Mouse (Mus musculus): ENCODE data around the gene Dnajc19. TPM values are rescaled to one million over a fixed set of nuclear protein-coding genes. Genes with fewer than 3 reads are reported as not detected.

The Dnajc19 gene
- total and polyA plus RNA-seq, 3 experiments: 82.8 to 118 (median 116) TPM

GRCm38 (mm10) chr3:34028935-34029334, 52.2 kb downstream of the Dnajc19 start:
- H3K27ac ChIP-seq (ENCODE audit: insufficient read depth, low read depth): no peak overlapping the region
- H3K36me3 ChIP-seq (replicated peaks in 1 of 2; ENCODE audit: control insufficient read depth in 1 of 2, insufficient read depth in 1 of 2, low read length in 1 of 2): peaks cover 0 to 7% of the 10 kb centered on the region in 2 experiments
- no peak overlapping the region for H3K9ac ChIP-seq (ENCODE audit: insufficient read depth, low read depth)
- dilution Hi-C loops (cut with MboI; ENCODE audit: extremely low pct_ligation_motif_present, extremely low pct_unique_long_range_greater_than_20kb, low sequenced_read_pairs) (no loop called here), in situ Hi-C loops (cut with MboI; ENCODE audit: low pct_ligation_motif_present, low pct_unique_long_range_greater_than_20kb, low sequenced_read_pairs) (no loop called here)
- no peaks in the 10 kb centered on the region for H3K9me3 ChIP-seq (replicated peaks; ENCODE audit: low read length)
- no peak for DNase-seq (ENCODE audit: extremely low read depth)
- H3K4me2 ChIP-seq (ENCODE audit: insufficient read depth, low read depth, poor library complexity, severe bottlenecking): no peak overlapping the region
- no peak overlapping the region for H3K4me3 ChIP-seq (replicated peaks in 1 of 3; ENCODE audit: low read depth in 2 of 3, low read length in 2 of 3, poor library complexity in 1 of 3)
- H3K4me1 ChIP-seq (ENCODE audit: control insufficient read depth in 1 of 2, insufficient read depth in 2 of 2): peaks cover 2 to 36% of the 10 kb centered on the region in 2 experiments; a peak in 3 of 4 replicates
- peaks cover 70% of the 10 kb centered on the region for H3K79me2 ChIP-seq (replicated peaks; ENCODE audit: control insufficient read depth, extremely low read depth, insufficient read depth, poor library complexity, severe bottlenecking)
- no peaks in the 10 kb centered on the region for H3K27me3 ChIP-seq (replicated peaks)
- TF ChIP-seq POLR2AphosphoS2 (IDR thresholded peaks at IDR 0.05; ENCODE audit: low read depth, low read length): no peak
- no peak for TF ChIP-seq JUN (IDR thresholded peaks at IDR 0.05; ENCODE audit: insufficient read depth, low read depth, low read length)
- TF ChIP-seq RAD21 (IDR thresholded peaks at IDR 0.05; ENCODE audit: low read depth, low read length): no peak
- TF ChIP-seq NRF1 (IDR thresholded peaks at IDR 0.05; ENCODE audit: low read depth, low read length): no peak
- TF ChIP-seq CHD1 (IDR thresholded peaks at IDR 0.05; ENCODE audit: low read depth, low read length): no peak
- no peak for TF ChIP-seq ZMIZ1 (IDR thresholded peaks at IDR 0.05; ENCODE audit: low read depth, low read length)
- TF ChIP-seq SIN3A (IDR thresholded peaks at IDR 0.05; ENCODE audit: low read length): no peak
- no peak for TF ChIP-seq NELFE (IDR thresholded peaks at IDR 0.05; ENCODE audit: low read depth, low read length)
- TF ChIP-seq ZNF384 (IDR thresholded peaks at IDR 0.05; ENCODE audit: low read depth, low read length): no peak
- TF ChIP-seq UBTF (IDR thresholded peaks at IDR 0.05; ENCODE audit: low read depth, low read length): no peak

DNA sequence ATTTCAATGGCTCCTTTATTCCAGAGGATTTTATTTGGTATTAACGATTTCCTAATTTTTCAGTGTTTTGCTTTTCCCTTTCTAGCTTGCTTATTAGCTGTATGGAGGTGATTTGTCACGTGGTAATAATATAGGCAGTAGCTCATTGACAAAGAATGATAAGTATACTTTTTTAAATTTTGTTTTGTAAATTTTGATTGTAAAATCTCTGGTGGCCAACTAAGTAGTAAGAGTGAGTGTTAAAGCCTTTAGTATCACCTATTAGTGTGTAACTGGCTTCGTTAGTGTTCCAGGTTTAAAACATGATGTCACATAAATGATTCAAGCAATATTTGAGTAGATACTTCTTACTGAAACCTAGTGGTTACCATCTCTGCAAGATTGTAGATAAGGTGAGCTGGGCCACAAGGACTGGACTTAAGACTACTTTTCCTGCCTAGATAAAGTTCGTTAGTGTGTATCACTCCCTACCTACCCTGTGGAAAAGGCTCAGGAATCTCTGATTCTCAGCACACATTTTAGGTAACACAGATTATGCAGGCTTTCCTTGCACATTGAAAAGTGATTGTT, 59.8 kb downstream of the Dnajc19 start:
- no peak for DNase-seq (ENCODE audit: extremely low read depth)
- H3K27me3 ChIP-seq (replicated peaks): peaks cover 4% of the 10 kb centered on the region
- in situ Hi-C loops (cut with MboI; ENCODE audit: low pct_ligation_motif_present, low pct_unique_long_range_greater_than_20kb, low sequenced_read_pairs): no loop called here
- dilution Hi-C loops (cut with MboI; ENCODE audit: extremely low pct_ligation_motif_present, extremely low pct_unique_long_range_greater_than_20kb, low sequenced_read_pairs): no loop called here
- H3K9me3 ChIP-seq (replicated peaks; ENCODE audit: low read length): no peaks in the 10 kb centered on the region
- H3K4me3 ChIP-seq (replicated peaks in 1 of 3; ENCODE audit: low read depth in 2 of 3, low read length in 2 of 3, poor library complexity in 1 of 3): peak overlapping the region; percentile 80 to 94 (median 88)
- H3K9ac ChIP-seq (ENCODE audit: insufficient read depth, low read depth): peak overlapping the region; percentile 98
- peaks cover 0 to 3% of the 10 kb centered on the region in 2 experiments for H3K36me3 ChIP-seq (replicated peaks in 1 of 2; ENCODE audit: control insufficient read depth in 1 of 2, insufficient read depth in 1 of 2, low read length in 1 of 2)
- no peak for TF ChIP-seq ZKSCAN1 (IDR thresholded peaks at IDR 0.05; ENCODE audit: borderline replicate concordance, low read depth, low read length)
- TF ChIP-seq ZNF384 (IDR thresholded peaks at IDR 0.05; ENCODE audit: low read depth, low read length): no peak
- no peak for TF ChIP-seq USF2 (conservative IDR thresholded peaks at IDR 0.05; ENCODE audit: low read depth, low read length)
- no peak for TF ChIP-seq EP300 (IDR thresholded peaks at IDR 0.05; ENCODE audit: low read length)
- no peak for TF ChIP-seq NELFE (IDR thresholded peaks at IDR 0.05; ENCODE audit: low read depth, low read length)
- TF ChIP-seq MAFK (IDR thresholded peaks at IDR 0.05; ENCODE audit: insufficient replicate concordance, low read length): no peak
- no peak for TF ChIP-seq CHD1 (IDR thresholded peaks at IDR 0.05; ENCODE audit: low read depth, low read length)
- no peak for TF ChIP-seq BHLHE40 (IDR thresholded peaks at IDR 0.05; ENCODE audit: low read depth, low read length)
- no peak for TF ChIP-seq SMC3 (IDR thresholded peaks at IDR 0.05; ENCODE audit: low read depth, low read length)
- no peak for TF ChIP-seq PAX5 (IDR thresholded peaks at IDR 0.05; ENCODE audit: low read length)
- TF ChIP-seq CHD2 (IDR thresholded peaks at IDR 0.05; ENCODE audit: low read length): no peak
- no peak for TF ChIP-seq ETS1 (conservative IDR thresholded peaks at IDR 0.05; ENCODE audit: low read depth, low read length)
- no peak for TF ChIP-seq ELF1 (IDR thresholded peaks at IDR 0.05; ENCODE audit: low read depth, low read length)
- TF ChIP-seq MYC (IDR thresholded peaks at IDR 0.05; ENCODE audit: low read depth, low read length): no peak
- no peak for TF ChIP-seq NRF1 (IDR thresholded peaks at IDR 0.05; ENCODE audit: low read depth, low read length)
- no peak for TF ChIP-seq MAX (IDR thresholded peaks at IDR 0.05; ENCODE audit: low read length)
- TF ChIP-seq MAZ (IDR thresholded peaks at IDR 0.05; ENCODE audit: low read depth, low read length): no peak
- TF ChIP-seq JUN (IDR thresholded peaks at IDR 0.05; ENCODE audit: insufficient read depth, low read depth, low read length): no peak
- no peak for TF ChIP-seq IRF4 (IDR thresholded peaks at IDR 0.05; ENCODE audit: low read depth, low read length)
- no peak for TF ChIP-seq MEF2A (IDR thresholded peaks at IDR 0.05; ENCODE audit: borderline replicate concordance, low read depth, low read length)
- no peak overlapping the region for H3K27ac ChIP-seq (ENCODE audit: insufficient read depth, low read depth)
- H3K4me2 ChIP-seq (ENCODE audit: insufficient read depth, low read depth, poor library complexity, severe bottlenecking): peak overlapping the region; percentile 98
- peaks cover 57% of the 10 kb centered on the region for H3K79me2 ChIP-seq (replicated peaks; ENCODE audit: control insufficient read depth, extremely low read depth, insufficient read depth, poor library complexity, severe bottlenecking)
- H3K4me1 ChIP-seq (ENCODE audit: control insufficient read depth in 1 of 2, insufficient read depth in 2 of 2): peaks cover 4 to 41% of the 10 kb centered on the region in 2 experiments; a peak in 3 of 4 replicates
